Mouse (Mus musculus) embryo, embryonic 11.5 days (tissue): ENCODE results near the gene Scyl3.

ENCODE experiments used
- DNase-seq: peaks from one replicate; pipeline ENCODE4 v3.0.0-alpha.2; 2012; ENCODE audit warnings: low read depth, low spot score

Gene Scyl3

GRCm38 (mm10) chr1:163928846-163929245 lies at the start of gene Scyl3:
Gene Scyl3, plus strand, starts transcription at chr1:163929100.
- no peak for DNase-seq

- no peak for DNase-seq
These were observed 39.3 kb upstream of the Scyl3 start for GRCm38 (mm10) chr1:163889629-163890028.

- DNase-seq = no peak
These were observed 35.6 kb upstream of the Scyl3 start for GRCm38 (mm10) chr1:163893294-163893693.

- no peak for DNase-seq
These were observed 34.9 kb upstream of the Scyl3 start for GRCm38 (mm10) chr1:163893774-163894527.

GRCm38 (mm10) chr1:163898291-163898764 lies 30.6 kb upstream of the Scyl3 start:
- no peak for DNase-seq

- DNase-seq = no peak
These were observed 29.3 kb upstream of the Scyl3 start for GRCm38 (mm10) chr1:163899575-163899974.

- no peak for DNase-seq
These were observed 28.7 kb upstream of the Scyl3 start for GRCm38 (mm10) chr1:163900168-163900567.

- no peak for DNase-seq
These were observed 25.5 kb upstream of the Scyl3 start for GRCm38 (mm10) chr1:163903411-163903810.

GRCm38 (mm10) chr1:163907007-163907811 lies 21.7 kb upstream of the Scyl3 start:
- DNase-seq = no peak

- DNase-seq = no peak
These were observed 20.5 kb upstream of the Scyl3 start for GRCm38 (mm10) chr1:163908389-163908788.

- peak; percentile 44 for DNase-seq
These were observed 18.6 kb upstream of the Scyl3 start for GRCm38 (mm10) chr1:163910343-163910742.

- DNase-seq = no peak
These were observed 18.1 kb upstream of the Scyl3 start for GRCm38 (mm10) chr1:163910785-163911184.

GRCm38 (mm10) chr1:163911981-163912380 lies 16.9 kb upstream of the Scyl3 start:
- no peak for DNase-seq

- no peak for DNase-seq
These were observed 11.3 kb upstream of the Scyl3 start for GRCm38 (mm10) chr1:163917349-163918160.

GRCm38 (mm10) chr1:163924093-163924492 lies 4.8 kb upstream of the Scyl3 start:
- DNase-seq = no peak

- peak; percentile 87 for DNase-seq
These were observed 947 bp downstream of the Scyl3 start for GRCm38 (mm10) chr1:163929636-163930457.

GRCm38 (mm10) chr1:163930458-163930794 lies 1.5 kb downstream of the Scyl3 start:
- DNase-seq = no peak

- DNase-seq = no peak
These were observed 2.9 kb downstream of the Scyl3 start for GRCm38 (mm10) chr1:163931801-163932200.

GRCm38 (mm10) chr1:163934591-163934990 lies 5.7 kb downstream of the Scyl3 start:
- DNase-seq = no peak

GRCm38 (mm10) chr1:163942056-163942455 lies 13.2 kb downstream of the Scyl3 start:
- no peak for DNase-seq

GRCm38 (mm10) chr1:163953396-163953795 lies 24.5 kb downstream of the Scyl3 start:
- no peak for DNase-seq
